Mouse (Mus musculus): ENCODE measurements around the gene Cntn4.
"Not testable (repeated sequence)": the region's sequence is repeated elsewhere in the genome, so short reads cannot be mapped to it uniquely, and the experiment has no call there.

Cntn4 gene

DNA sequence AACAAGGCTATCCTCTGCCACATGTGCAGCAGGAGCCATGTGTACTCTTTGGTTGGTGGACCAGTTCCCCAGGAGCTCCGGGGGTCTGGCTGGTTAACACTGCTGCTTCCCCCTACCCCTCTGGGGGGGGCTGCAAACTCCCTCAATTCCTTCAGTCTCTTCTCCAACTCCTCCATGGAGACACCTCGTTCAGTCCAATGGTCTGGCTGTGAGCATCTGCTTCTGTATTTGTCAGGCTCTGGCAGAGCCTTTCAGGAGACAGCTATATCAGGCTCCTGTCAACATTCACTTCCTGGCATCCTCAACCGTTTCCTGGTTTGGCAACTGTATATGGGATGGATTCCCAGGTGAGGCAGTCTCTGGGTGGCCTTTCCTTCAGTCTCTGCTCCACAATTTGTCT lies 622.7 kb downstream of the Cntn4 start:
- DNase-seq (ENCODE audit: extremely low read depth, insufficient read length, low spot score), result no peak

DNA sequence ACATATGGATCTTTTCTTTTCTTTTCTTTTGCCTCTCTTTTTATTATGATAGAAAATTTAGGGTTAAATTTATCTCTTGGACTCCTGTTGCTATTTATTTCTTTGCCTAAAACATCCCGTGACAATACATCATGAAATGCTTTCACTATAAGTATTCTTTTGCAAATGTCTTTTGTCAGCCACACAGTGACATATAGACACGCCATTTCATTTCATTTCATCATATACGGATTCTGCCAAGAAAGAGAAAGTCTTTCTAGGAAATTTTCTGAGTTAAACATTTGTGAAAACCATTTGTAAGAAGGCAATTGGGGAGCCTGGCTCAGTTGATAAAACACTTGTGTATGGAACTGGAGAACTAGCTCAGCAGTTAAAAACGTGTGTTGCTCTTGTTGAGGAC lies 625.0 kb downstream of the Cntn4 start:
- no peak for DNase-seq (ENCODE audit: extremely low read depth, insufficient read length, low spot score)

DNA sequence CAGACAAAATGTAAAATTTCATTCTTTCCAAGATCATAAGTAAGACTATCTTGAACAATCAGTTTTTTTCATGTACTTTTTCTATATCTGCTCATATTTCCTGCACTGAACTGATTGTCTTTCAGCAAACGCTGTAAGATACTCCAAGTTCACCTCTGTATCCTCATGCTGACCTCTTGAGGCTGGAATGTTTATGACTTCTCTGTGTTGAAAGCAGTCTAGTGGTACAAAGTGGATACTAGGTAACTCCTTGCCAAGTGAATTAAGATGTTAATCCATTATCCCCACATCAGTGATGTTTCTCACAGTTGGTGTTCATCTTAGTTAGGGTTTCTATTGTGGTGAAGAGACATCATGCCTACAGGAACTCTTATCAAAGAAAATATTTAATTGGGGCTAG lies 651.5 kb downstream of the Cntn4 start:
- DNase-seq (ENCODE audit: extremely low read depth, insufficient read length, low spot score), result no peak

DNA sequence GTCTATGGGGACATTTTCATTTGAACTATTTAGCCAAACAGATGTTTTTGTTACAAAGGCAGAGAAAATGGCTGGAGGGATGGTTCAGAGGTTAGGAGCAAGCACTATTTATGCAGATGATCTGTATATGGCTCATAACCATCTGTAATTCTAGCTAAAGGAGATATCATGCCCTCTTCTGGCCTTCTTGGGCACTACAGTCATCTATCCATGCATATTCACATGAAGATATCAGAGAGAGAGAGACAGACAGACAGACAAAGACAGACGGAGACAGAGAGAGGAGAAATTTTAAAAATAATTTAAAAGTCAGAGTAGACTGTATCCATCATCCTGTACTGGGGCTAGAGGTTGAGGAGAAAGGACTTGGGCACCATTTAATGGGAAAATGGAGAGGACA lies 652.2 kb downstream of the Cntn4 start:
- no peak for DNase-seq (ENCODE audit: extremely low read depth, insufficient read length, low spot score)

DNA sequence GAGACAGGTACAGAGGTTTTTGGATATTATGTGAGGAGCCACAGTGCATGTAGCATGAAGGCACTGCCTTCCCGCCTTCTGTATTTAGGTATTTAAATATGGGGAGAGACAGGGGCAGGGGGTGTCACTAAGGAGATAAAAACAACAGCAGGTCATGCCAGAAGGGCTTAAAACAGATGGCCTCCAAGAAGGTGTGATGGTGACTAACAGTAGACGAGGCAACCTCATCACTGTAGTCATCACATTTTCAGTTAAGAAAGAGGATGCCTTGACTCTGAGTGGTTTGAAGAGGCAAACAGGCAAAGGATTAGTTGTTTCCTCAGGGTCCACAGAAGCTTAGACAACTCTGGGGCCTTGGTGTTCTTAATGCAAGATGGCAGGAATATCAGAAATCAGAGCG lies 655.0 kb downstream of the Cntn4 start:
- DNase-seq (ENCODE audit: extremely low read depth, insufficient read length, low spot score), result no peak

DNA sequence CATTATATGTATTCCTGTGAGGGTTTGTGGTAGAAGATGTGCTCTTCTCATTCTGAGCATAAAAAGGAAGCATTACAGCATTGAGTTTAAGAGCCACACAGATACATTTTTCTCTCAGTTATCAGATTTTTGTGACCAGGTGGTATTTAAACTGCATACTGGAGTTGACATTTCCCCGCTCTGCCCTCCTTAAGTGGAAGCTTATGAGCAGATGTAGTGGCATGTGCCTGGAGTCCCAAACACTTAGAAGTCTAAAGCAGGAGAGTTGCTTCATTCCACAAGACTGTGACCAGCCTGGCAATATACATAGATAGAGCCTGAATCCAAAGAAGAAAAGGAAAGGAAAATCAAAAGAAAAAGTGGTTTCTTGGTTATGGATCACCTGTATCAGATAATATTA lies 655.5 kb downstream of the Cntn4 start:
- no peak for DNase-seq (ENCODE audit: extremely low read depth, insufficient read length, low spot score)

DNA sequence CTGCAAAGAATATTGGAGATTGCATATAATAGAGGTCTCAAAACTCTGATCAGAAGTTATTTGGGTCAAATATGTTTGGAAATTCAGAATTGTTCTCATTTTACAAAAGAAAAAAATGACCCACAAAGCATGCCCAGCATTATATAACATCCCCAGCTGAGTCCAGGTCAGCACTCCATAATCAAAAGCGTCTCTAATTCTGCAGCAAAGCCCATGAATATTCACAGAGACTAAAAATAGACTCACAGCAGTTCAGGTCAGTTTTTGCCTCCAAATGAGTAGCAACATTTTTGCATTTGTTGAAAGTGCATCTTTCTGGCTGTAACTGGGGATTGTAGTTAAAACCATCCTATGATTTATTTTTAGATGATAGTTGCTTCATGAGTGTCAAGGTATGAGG lies 657.6 kb downstream of the Cntn4 start:
- DNase-seq (ENCODE audit: extremely low read depth, insufficient read length, low spot score), result no peak

DNA sequence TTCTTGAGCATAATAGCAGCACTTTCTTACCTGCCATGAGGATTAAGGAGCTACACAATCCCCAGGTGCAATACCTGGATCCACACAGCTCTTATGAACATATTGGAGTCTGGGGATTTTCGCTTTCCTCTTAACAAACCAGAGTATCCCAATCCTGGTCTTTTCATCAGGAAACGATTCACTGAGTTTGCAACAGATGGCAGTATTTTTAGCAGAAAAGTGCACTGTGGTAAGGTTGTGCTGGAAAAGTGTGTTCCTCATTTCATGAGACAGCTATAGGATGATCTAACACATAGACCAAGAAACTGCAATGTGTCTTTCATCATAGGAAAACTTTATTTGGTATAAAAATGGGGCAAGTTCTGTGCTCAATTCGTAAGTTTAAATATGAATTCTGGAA lies 659.3 kb downstream of the Cntn4 start:
- DNase-seq (ENCODE audit: extremely low read depth, insufficient read length, low spot score), result no peak

DNA sequence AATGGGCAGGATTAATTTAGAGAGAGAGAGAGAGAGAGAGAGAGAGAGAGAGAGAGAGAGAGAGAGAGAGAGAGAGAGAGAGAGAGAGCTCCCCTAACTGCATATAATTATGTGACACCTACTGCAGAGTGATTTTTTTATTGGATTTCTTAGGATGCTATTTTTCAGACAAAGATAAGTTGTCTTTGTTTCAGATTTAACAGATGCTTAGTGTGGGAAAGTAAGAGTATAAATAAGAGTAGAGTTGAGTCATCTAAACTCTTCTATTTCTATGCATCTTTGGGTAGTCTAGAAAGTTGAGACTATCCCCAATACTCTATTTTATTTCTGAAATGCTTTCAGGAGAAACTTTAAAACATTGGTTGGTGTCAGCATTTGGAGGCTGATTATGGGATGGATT lies 660.4 kb downstream of the Cntn4 start:
- DNase-seq (ENCODE audit: extremely low read depth, insufficient read length, low spot score), result no peak

DNA sequence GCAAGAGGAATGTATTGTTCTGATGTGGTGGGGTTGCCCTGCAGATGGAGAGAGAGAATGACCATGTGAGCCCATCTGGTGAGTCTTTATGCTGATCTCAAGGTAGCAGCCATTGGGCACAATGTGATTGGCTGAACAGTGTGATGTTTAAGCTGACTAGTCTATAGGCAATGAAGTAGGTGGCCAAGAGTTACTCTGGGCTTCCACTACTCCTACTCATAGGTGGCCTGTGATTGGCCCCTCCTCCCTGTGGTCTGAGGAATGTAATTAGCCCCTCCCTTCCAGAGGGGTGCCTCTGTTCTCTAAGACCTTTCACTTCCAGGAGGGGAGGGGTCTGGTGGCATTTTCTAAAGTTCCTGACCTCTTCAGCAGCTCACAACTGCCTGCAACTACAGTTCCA lies 663.7 kb downstream of the Cntn4 start:
- no peak for DNase-seq (ENCODE audit: extremely low read depth, insufficient read length, low spot score)

DNA sequence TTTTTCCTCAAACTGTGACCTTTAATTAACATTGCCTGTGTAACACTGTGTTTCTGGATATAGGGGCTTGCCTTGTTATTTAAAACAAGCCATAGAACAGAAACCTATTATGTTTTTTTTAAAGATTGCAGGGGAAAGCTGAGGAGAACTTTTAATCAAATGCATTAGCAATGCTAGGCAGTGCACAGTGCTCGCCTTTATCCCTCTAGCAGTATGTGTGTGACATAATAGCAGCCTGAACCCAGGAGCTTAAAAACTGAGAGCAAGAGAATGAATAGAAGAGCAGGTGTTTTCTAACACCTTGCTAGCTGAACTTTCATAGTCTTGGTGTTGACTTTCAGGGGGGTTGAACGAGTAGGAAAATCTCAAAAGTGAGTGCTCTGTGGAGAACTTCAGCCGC lies 672.6 kb downstream of the Cntn4 start:
- no peak for DNase-seq (ENCODE audit: extremely low read depth, insufficient read length, low spot score)

DNA sequence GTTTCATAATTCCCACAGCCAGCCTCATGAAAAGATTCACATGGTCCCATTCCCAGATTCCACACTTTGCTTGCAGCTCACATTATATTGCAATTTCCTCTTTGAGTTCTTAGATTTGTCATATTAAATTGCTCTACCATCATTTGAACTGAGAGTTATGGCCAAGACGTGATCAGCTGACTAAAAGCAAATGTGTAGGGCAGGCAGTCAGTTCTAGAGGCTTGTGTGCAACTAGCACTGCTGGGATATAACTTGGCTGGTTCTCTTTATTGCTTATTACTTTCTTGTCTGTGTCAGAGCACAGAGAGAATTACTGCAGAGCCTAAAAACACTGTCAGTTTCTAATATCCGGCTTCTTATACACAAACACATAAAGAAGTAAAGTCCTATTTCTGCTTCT lies 673.9 kb downstream of the Cntn4 start:
- DNase-seq (ENCODE audit: extremely low read depth, insufficient read length, low spot score), result no peak

DNA sequence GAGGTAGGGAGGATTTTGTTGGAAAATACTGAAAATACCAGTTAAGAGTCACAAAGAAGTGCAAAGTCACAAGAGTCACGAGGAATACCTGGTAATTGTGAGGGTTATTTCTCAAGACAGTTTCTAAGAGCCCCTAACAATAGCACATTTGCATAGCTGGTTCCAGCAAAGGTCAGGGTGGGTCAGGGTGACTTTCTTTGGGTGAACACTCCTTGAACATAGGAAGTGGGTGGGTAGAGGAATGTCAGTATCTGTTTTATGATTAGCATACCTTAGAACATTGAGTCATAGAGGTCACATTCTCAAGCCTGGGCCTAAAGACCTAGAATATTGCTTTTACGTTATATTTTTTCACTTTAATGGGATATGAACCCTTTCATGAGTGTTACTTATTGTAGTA lies 681.3 kb downstream of the Cntn4 start:
- DNase-seq (ENCODE audit: extremely low read depth, insufficient read length, low spot score), result not testable (repeated sequence)

DNA sequence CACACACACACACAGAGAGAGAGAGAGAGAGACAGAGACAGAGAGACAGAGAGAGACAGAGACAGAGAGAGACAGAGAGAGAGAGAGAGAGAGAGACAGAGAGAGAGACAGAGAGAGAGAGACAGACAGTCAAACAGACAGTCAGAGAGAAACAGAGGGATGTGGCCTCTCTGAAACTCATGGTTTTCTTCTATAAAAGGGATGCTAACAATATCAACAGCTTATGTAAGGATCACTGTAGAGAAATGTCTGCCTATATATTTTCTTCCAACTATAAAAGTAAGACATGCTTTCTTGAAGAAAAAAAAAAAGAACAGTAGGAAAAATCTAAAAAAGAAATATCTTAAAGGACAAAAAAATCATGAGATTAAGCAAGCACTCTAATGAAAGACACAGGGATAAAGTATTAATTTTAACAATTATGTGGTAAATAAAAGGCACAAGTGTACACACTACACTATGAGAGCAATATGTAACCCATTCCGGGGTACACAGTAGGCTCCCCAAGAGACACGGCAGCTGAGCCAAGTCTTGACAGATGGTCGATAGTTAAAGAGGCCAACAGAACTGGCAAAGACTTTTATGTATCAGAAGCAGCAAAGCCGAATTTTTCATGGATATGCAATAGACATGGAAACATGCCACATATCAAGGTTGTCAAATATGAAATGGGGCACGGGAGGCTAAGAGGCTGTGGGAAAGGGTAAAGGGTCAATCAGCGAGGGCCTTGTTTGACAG lies 704.0 kb downstream of the Cntn4 start:
- DNase-seq (ENCODE audit: extremely low read depth, insufficient read length, low spot score), result no peak

DNA sequence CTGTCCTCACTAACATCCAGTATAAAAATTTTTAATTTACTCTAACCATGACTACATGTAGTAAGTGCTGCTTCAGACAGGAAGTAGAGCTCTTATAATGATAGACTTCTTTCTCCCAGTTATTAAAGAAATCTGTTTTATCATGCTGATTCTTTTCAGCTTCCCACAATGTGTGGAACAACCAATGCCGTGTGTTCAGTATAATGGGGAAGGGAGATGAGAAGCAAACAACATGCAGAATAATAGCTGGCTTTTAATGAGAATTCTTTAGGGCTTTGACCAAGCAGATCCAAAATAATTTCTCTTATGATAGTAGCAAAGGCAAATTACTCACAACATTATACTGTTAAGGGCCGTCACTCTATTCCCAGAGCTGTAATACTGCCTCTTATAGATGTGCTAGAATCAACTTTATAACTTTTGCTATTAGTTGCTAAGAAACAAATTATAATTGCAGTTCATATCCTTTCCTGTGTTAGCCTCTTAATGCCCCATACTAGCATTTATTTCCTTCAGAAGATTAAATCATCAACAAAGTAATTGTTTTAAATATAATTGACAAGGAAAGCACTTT lies 710.5 kb downstream of the Cntn4 start:
- no peak for DNase-seq (ENCODE audit: extremely low read depth, insufficient read length, low spot score)

DNA sequence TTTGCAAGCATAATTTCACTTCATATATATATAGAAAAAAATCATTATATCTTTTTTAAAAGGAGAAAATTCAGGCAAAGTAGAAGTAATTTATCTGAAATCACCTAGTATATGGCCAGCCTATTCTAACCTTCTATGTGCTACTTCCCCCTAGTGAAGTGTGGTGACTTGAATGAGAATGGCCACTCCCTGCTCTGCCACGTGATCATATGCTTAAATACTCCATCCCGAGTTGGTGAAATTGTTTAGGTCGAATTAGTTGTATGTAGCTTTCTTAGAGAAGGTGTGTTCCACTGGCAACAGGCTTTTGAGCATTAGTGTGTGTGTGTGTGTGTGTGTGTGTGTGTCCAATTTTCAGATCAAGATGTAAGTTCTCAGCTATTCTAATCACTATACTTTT lies 730.6 kb downstream of the Cntn4 start:
- DNase-seq (ENCODE audit: extremely low read depth, insufficient read length, low spot score), result no peak

DNA sequence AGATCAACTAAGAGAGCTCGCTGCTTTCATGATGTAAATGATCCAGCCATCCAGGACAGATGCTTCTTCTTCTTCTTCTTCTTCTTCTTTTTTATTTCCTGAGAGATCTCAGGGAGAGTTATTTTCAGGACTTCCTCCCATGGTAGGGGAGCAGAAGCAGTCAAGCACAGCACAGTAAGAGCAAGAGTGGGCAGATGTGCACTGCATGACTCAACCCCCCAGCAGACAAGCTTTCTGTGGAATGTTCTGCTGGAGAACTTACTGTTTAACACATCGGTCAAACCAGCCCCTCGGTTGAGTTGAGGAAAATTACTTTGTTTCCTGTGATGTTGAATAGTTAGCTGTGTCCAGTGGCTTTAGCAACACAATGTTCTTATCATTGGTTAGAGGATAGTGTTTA lies 731.2 kb downstream of the Cntn4 start:
- no peak for DNase-seq (ENCODE audit: extremely low read depth, insufficient read length, low spot score)

DNA sequence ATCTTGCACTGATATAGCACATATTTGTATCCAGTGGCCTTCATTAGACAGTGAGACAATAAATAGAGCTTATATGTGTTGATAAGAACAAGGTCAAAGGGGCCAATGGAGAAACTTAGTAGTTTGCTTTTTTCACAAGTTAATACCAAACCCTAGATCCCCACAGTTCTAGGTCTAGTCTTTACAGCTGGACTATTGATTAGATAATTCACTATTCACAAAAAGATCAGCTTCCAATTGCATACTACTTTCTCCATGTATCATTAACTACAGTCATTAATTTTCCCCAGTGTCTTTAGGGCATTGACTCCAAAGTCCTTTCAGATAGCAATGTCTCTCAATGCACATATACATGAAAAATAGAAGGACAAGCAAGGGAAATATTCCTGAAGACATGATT lies 745.5 kb downstream of the Cntn4 start:
- DNase-seq (ENCODE audit: extremely low read depth, insufficient read length, low spot score), result no peak

DNA sequence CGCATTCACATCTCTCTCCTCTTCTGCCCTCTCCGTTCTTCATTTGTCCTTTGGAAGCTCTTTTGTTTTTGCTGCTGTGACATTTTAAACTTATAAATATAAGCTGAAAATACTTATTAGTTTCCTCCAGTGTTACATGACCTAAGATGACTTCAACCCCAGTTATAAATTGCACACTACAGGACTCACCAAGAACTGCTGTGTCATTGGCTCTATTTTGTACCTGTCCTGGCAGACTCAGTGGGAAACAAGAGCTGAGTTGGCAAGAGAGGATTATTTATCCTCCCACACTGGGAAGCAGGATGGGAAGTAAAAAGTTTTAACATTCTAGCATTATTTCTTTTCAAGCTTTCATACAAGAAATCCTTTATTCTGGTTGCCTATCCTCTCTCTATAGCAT lies 746.0 kb downstream of the Cntn4 start:
- no peak for DNase-seq (ENCODE audit: extremely low read depth, insufficient read length, low spot score)

DNA sequence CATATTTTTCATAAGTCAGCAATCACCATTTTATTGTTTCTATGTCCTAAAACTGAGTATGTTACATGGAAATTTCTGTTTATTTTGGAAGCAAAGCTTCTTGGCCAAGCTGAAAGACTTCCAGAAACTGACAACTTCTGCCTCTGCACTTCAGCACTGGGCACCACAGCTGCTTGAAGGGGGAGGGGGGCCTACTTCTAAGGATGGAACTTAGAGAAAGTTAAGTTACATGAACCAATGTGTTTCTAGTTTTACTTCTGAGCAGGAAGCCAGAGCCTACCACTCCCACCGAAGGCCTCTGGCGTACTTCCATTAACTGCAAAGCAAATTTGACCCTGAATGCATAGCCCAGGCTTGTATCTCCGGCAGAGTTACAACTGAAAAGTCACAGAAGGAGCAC lies 749.2 kb downstream of the Cntn4 start:
- no peak for DNase-seq (ENCODE audit: extremely low read depth, insufficient read length, low spot score)

DNA sequence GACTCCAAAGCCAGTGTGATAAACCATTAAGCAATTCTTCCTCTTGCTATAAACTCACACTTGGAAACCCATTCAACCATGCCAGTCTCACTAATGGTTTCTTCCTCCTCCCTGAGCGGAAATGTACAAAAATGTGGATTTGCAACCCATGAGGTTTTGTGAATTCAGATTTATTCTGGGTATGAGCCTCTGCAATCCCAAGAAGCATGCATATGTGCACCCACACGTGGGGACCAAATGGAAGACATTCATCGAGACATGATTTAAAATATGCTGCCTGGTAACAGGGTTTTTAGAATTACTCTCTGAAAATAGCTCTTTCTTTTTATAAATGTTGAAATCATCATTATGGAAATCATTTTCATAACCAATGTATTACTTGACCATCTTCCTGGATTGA lies 754.0 kb downstream of the Cntn4 start:
- no peak for DNase-seq (ENCODE audit: extremely low read depth, insufficient read length, low spot score)

DNA sequence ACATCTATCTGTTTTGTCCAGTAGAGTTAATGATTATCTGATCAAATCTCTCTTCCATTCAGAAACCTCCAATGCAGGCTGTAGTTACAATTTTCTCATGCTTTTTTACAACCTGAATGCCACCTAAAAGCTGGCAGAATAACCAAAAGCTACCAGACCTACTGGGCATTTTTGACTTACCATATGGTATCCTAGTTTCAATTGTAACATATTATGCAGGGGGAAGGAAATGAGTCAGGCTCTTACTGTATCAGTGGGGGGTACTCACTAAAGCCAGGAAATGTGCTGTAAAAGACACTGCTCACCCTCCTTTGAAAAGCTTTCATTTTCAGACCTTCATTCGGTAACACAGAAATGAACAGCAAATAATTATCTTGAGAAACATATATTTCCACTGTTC lies 763.3 kb downstream of the Cntn4 start:
- DNase-seq (ENCODE audit: extremely low read depth, insufficient read length, low spot score), result no peak

DNA sequence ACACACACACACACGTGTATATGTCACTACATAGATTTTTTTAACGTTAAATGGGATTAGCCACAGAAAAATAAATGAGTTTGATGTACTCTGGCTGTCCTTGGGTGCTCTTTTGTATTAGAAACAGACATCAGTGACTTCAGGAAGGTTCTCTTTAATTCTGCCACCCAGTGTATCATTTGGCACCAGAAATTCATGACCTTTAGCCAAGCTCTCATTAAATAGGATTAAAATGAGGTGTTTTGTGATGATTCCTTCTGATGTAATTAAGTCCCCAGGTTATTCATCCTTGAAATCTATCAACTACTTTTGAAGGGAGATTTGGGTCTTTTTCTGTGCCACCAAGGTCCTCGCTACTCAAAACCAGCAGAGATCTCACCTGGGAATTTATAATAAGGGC lies 763.8 kb downstream of the Cntn4 start:
- DNase-seq (ENCODE audit: extremely low read depth, insufficient read length, low spot score), result no peak

Data from 3134 (cell line).